Mouse (Mus musculus): ENCODE data around the gene Sstr4.

Gene Sstr4

GRCm38 (mm10) chr2:148395131-148396051, at the start of gene Sstr4:
Gene Sstr4 (plus strand): TSS chr2:148395344.
- DNase-seq = peak in 1 of 2 experiments; percentile 73

DNA sequence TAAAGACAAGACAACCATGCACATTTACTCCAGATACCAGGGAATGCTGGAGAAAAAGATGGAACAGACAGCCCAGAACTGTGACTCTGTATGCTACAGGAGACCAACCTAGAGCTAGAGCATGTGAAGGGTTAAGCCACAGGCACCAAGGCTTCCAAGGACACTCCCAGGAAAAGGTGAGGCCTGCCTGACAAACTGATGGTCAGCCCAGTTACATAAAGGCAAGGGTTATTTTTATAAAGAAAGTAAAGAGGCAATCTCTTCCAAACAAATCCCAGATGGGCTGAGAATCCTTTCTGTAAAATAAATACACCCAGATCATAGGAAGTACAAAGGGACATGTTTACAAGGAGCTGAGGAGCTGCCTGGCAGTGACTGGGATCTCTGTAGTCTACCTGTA, 49.8 kb upstream of the Sstr4 start:
- DNase-seq = peak in 1 of 2 experiments; percentile 43

- no peak for DNase-seq
Observed at GRCm38 (mm10) chr2:148346976-148347375, 48.2 kb upstream of the Sstr4 start.

DNA sequence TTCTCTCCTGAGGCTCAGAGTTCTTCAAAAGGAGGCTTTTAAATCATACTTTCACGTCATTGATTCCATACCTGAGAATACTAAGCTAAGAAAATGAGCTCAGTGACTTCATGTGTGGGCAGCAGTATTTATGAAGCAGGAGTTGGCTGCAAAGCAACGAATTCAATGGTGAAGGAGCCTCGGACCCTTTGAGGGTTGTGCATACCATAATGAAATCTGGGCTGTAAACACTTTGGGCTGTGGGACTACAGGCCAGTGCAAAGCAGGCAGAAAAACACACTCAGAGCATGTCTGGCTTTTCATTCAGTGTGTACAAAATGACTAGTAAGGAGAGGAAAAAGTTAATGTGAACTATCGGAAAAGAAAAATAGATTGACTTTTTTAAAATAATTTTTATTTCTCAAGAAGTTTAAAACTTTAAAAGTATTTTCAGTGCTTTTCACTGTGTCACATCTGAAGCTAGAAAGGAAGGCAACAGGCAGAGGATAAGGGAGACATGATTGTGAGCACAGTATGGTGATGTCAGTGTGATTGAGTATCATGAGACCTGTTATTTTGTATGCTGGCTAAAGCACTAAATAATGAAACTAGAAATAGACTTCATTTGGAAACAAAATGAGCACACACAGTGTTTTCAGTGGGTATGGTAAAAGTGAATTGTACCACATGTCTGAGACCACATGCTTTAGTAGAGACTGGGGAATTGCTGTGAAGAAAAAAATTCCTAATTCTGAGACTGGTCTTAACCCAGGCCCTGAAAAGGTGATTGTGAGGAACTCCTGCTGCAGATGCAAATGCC, 45.4 kb upstream of the Sstr4 start:
- no peak for DNase-seq

DNA sequence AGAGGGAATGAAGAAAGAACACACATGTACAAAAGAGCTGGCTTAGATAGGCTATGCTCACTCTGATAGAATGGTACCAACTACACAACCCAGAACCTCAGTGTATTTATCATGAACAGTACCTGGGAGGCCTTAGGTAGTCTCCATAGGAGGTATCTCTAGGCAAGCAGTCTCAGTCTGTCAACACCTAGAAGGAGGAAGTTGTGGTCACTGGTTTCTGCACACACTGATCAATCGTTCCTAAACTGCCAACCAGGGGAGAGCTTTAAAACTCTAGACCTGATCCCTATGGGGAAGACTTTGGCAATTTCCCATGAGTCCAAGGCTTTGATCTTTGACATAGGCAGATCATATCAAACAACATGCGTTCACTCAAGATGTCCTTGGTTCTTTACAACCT, 44.7 kb upstream of the Sstr4 start:
- DNase-seq = no peak

DNA sequence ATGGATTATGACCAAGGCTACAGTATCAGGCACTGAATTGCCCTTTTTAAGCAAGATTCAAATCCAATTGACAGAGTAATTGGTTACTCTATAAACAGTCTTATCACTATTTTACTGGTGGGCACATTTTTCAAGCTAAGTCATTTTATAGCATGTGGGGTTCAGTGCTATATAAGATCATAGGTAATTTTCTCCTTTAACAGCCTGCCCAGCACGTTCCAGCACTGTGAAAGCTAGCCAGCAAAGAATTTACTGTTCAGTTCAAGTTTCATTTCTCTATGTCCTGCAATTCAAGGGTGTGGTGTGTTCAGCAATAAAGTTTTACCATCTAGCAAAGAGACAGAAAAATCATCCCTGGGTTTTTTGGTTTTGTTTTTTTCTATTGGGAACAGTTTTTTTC, 42.5 kb upstream of the Sstr4 start:
- DNase-seq = no peak

DNA sequence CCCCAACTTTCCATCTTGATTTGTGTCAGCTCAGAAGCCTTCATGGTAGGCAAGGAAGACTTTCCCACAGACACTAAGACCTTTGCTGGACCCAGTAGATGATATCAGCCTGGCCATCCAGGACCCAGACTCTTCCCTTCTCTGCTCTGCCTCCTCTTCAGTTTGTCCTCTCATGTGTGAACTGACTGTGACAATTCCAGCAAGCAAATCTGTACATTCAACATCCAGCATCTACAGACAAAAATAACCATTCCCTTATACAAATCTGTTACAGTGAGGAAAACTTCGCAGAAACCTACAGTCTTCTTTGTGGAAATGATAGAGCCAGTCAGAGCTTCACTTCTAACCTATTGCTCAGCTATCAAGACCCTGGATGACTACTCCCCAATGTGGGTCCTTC, 38.0 kb upstream of the Sstr4 start:
- DNase-seq = no peak

DNA sequence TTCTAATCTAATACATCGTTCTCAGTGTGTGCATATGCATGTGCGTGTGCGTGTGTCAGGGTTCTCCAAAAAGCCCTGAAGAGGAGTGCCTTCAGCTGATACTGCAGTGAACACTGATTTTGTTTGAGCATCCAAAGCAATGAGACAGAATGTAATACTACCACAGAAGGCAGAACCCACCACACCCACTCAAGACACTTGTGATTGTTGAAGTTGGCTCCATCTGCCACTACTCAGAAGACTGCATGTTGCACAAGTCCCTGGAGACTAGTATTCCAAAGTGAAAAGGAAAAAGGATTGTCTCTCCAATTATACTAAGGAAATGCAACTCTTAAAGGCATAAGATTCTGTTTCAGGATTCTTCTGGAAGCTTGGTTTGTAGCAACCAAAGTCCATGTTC, 30.6 kb upstream of the Sstr4 start:
- DNase-seq = peak in 1 of 2 experiments; percentile 18

GRCm38 (mm10) chr2:148365227-148365626, 29.9 kb upstream of the Sstr4 start:
- DNase-seq = no peak

DNA sequence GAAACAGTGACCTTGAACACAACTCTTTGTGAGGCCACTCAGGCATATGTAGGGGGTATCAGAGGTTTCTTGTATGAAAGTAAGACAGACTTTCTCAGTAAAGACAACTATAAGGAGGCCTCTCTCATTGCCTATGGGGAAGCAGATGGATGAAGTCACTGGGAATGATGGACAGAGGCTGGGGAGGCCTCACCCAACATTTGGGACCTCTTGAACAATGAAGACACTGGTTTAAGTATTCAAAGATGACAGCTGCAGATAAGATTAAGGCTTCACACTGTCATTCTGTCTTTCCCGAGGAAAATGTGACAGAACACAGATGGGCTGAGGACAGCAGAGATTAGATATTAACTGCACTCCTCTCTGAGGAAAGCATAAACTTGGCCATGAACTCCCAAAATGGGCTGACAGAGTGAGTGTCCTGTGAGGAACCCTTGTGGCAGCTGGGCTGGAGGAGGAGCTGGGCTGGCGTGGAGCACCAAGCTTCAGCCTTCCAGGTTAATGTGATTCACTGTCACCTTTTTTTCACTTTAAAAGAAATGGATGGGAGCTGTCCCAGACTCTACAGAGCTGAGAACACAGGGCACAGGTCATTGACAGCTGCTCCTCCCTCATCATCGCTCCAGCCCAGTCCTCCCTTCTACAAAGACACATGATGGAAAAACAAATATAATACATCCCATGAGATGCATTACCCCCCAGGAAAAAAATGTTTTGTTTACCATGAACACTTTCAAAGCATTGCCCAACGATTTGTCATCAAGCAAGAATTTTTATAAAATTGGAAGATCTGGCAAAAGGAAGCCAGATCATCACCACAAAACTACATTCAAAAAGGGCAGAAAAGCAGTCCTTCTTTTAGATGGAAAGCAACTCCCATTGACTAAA, 23.2 kb upstream of the Sstr4 start:
- DNase-seq = no peak

GRCm38 (mm10) chr2:148373602-148374071, 21.5 kb upstream of the Sstr4 start:
- DNase-seq = no peak

DNA sequence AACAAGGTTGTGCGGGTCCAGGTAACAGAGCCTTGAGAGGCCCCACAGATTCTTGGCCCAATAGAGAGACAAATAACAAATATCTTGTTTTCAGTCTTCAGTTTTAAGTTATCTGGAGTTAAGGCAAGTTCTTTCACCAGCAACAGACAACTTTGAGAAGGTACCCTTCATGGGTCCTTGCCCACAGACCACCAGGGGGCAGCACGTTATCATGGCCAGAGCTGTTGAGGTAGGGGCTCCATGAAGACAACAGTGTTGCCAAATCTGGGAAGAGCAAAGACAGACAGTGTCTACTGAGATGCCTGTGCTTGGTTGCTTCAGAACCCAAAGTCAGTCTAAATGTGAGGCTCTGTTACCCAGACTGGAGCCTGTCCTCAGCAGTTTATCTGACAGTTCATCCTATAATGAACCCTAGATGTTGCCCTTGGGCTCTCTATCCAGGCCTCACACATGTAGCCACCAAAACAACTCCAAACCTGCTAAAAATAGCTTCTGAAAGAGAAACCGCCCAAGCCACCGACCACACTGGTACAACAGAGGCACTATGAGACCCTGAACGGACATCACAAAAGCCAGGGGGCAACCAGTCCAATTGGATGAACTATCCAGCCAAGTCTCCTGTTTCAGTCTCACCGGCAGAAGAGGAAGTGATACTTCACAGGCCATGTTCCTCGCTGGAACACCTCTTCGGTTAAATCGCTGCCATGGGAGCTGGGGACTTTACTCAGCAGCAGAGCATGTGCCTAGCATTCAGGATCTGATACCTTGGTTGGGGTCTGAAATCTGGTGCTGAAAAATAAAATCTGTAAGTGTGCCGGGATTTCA, 19.6 kb upstream of the Sstr4 start:
- DNase-seq = peak in 1 of 2 experiments; percentile 80

DNA sequence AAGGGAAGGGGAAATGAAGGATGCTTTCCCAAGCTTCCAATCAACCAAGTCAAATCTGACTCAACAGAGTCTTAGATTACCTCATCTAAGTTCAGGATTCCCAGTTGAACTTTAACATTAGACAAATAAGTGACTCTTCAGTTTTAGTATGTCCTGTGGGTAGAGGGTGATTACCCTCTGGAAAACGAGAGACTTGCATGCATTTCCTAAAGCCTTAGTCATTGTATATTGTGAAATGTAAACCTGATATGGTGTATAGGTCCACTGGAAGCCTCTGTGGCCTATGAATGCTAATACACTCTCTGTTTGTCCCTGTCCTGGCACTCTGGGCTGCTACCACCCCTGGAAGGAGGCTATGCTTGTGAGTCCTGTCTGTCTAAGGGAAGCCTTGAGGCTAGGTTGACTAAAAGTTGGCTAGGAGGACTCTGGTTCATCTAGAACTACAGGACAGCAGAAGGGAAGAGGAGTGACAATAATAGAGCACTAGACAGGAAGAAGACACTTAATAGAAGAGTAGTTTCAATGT, 16.3 kb upstream of the Sstr4 start:
- DNase-seq = no peak

GRCm38 (mm10) chr2:148379899-148380413, 15.2 kb upstream of the Sstr4 start:
- no peak for DNase-seq

DNA sequence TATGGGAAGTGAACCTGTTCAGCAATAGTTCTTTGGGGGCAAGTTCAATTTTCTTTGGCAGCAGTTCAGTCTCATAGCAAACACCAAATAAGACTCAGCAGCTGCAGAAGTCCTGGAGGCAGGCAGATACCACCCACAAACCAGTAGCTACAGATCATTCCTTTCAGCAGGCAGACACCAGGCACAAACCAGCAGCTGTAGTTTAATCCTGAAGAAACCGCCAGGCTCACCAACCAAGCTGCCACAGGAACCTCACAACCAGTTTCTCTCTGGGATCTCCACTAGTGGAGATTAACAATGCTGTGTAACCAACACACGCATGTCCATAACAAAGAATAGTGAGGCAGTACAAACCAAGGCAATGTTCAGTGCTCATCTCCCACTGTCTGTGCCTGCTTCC, 14.1 kb upstream of the Sstr4 start:
- no peak for DNase-seq

DNA sequence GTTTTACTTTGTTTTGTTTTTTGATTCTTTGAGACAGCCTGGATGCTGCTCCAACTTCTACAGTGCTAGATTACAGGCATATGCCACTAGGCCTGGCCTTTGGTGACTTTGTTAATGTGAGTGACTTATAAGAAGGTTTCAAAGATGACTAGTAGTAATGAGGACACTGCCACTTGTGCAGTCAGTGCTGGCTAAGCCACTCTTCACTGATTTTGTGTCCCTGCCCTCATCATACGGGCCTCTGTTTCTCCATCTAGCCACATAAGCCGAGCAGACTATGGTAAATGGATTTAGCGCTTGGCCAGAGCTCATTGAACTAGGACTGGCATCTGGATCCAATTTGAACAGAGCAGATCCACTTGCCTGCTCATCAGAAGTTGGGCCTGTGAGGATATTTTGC, 8.7 kb upstream of the Sstr4 start:
- no peak for DNase-seq

DNA sequence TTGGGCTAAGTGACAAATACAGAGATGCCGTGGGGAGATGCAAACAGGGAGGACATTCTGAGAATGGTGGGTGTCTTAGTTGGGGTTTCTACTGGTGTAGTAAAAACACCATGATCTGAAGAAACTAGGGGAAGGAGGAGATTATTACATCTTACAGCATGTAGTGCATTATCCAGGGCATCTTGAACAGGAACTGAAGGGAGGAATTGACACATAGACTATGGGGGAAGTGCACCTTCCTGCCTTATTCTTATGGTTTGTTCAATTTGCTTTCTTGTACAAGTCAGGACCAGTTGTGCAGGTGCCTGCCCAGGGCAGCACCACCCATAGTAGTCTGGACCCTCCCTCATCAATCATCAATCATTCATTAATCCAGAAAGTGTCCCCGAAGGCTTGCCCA, 8.2 kb upstream of the Sstr4 start:
- no peak for DNase-seq

DNA sequence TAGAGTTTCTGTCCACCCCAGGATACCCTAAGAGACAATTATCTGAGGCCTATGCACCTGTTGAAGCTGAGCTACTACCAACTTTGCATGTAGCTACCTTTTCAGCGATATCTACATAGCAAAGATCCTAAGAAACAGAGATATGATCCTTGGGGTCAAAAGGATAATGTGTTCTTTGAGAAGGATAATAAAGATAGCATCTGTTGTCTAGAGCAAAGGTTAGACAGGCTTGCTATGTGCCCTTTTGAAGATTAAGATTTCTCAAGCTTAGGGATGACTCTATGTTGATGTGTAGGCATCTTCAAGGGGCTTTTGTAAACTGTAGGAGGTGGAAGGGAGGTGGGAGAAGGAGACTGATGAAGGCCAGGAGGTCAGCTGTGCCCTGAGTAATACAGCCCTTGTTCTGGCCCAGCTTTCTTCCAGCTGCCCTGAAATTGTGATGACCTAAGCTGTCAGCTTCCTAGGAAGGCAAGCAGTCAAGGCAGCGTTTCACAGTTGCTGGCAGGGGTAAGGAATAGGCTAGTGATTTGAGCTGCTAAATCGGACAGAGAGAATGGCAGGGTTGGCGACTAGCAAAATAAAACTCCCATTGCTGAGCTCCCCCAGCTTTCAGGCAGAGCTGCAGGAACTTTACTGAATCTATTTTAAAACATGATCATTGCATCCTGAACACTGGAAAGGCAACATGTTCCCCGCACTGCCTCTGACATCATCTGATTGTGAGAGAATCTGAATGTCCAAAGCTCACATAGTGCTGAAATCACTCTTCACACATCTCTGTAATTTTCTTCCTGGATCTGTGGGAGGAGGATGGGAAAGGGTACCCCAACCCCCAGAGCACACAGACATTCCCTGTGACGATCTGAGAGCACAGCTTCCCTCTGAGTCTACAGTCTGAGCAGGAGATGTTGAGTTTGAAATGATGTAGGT, 7.2 kb upstream of the Sstr4 start:
- no peak for DNase-seq

- DNase-seq = no peak
Observed at GRCm38 (mm10) chr2:148393149-148393548, 2.0 kb upstream of the Sstr4 start.

- DNase-seq = no peak
Observed at GRCm38 (mm10) chr2:148393846-148394245, 1.3 kb upstream of the Sstr4 start.
